Mouse (Mus musculus): ENCODE results near the gene Cldn19. TPM values are rescaled to one million over a fixed set of nuclear protein-coding genes. Genes with fewer than 3 reads are reported as not detected.
A peak's percentile ranks its signal among the peaks of the same experiment; 100 is the strongest.

The Cldn19 gene
- not detected in 2 replicates for polyA plus RNA-seq (2015; fragmentation: Nextera tagmentation; extraction: Ambion mirVana)

DNA sequence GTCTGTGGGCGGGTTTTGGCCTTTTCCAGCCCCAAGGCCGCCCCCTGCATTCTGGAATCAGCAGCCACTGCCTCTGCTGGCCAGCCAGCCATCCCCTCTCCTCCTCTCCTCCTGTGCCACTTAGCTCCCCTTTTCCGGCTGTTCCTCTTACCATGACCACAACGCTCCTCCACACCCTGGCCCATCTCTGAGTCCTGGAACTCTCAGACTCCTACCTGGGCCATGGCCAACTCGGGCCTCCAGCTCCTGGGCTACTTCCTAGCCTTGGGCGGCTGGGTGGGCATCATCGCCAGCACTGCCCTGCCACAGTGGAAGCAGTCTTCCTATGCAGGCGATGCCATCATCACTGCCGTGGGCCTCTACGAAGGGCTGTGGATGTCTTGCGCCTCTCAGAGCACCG, at the start of gene Cldn19:
Cldn19 (plus strand) TSS at position 64 of the 400 bp plus-strand sequence.
- Histone ChIP-seq H3K9me3 (ENCODE audit: low read length) (no peaks in the 10 kb centered on the region), H3K36me3 (ENCODE audit: insufficient read depth, low read length) (no peaks in the 10 kb centered on the region), H3K4me3 (ENCODE audit: low read depth, low read length) (no peak within 1 kb of the TSS), H3K4me2 (replicated peaks; ENCODE audit: low read depth, low read length) (no peak within 1 kb of the TSS), H3K27me3 (replicated peaks; ENCODE audit: insufficient read depth, low read length) (no peaks in the 10 kb centered on the region), H3K4me1 (ENCODE audit: insufficient read depth, low read depth, low read length) (0 out of 2 replicates have a peak, but pooled peaks cover 6% of the 10 kb centered on the region), H3K27ac (ENCODE audit: low read length) (no peak within 1 kb of the TSS), H3K9ac (replicated peaks; ENCODE audit: low read depth) (no peak within 1 kb of the TSS)
- WGBS: 78% methylated on average over 12 of the region's 12 CpGs
- DNase-seq (ENCODE audit: low spot score) (no peak), ATAC-seq (no peak)
- TF ChIP-seq CTCF (IDR thresholded peaks at IDR 0.05) (no peak), EP300 (IDR thresholded peaks at IDR 0.05) (no peak)

- Histone ChIP-seq H3K4me2 (replicated peaks; ENCODE audit: low read depth, low read length) (no peak overlapping the region), H3K9ac (replicated peaks; ENCODE audit: low read depth) (no peak overlapping the region), H3K9me3 (ENCODE audit: low read length) (no peaks in the 10 kb centered on the region), H3K4me1 (ENCODE audit: insufficient read depth, low read depth, low read length) (no peaks in the 10 kb centered on the region), H3K4me3 (ENCODE audit: low read depth, low read length) (no peak overlapping the region), H3K27ac (ENCODE audit: low read length) (no peak overlapping the region), H3K36me3 (ENCODE audit: insufficient read depth, low read length) (no peaks in the 10 kb centered on the region), H3K27me3 (replicated peaks; ENCODE audit: insufficient read depth, low read length) (no peaks in the 10 kb centered on the region)
- ATAC-seq: 0 out of 2 replicates have a peak, but pooled peaks have one; percentile 19
- peak; percentile 36 for DNase-seq (ENCODE audit: low spot score)
- TF ChIP-seq CTCF (IDR thresholded peaks at IDR 0.05) (no peak), EP300 (IDR thresholded peaks at IDR 0.05) (no peak)
- WGBS: 51% methylated on average over 8 of the region's 8 CpGs
These were observed 38.5 kb upstream of the Cldn19 start for GRCm38 (mm10) chr4:119216667-119217066.

GRCm38 (mm10) chr4:119218169-119218568, 37.0 kb upstream of the Cldn19 start, which contains the start of gene Tmem269:
Tmem269 (minus strand) TSS chr4:119218217.
- H3K4me2 ChIP-seq (replicated peaks; ENCODE audit: low read depth, low read length): no peak within 1 kb of the TSS
- no peak for TF ChIP-seq CTCF (IDR thresholded peaks at IDR 0.05)
- H3K27ac ChIP-seq (ENCODE audit: low read length): no peak within 1 kb of the TSS
- 16% methylated on average over 11 of the region's 11 CpGs for WGBS
- no peaks in the 10 kb centered on the region for H3K27me3 ChIP-seq (replicated peaks; ENCODE audit: insufficient read depth, low read length)
- no peaks in the 10 kb centered on the region for H3K36me3 ChIP-seq (ENCODE audit: insufficient read depth, low read length)
- no peak for DNase-seq (ENCODE audit: low spot score)
- H3K4me1 ChIP-seq (ENCODE audit: insufficient read depth, low read depth, low read length): no peaks in the 10 kb centered on the region
- no peak within 1 kb of the TSS for H3K4me3 ChIP-seq (ENCODE audit: low read depth, low read length)
- no peak for ATAC-seq
- no peak within 1 kb of the TSS for H3K9ac ChIP-seq (replicated peaks; ENCODE audit: low read depth)
- no peaks in the 10 kb centered on the region for H3K9me3 ChIP-seq (ENCODE audit: low read length)

GRCm38 (mm10) chr4:119223696-119224095, 31.5 kb upstream of the Cldn19 start:
- ATAC-seq: peak; percentile 41
- Histone ChIP-seq H3K4me2 (replicated peaks; ENCODE audit: low read depth, low read length) (no peak overlapping the region), H3K4me1 (ENCODE audit: insufficient read depth, low read depth, low read length) (no peaks in the 10 kb centered on the region), H3K27ac (ENCODE audit: low read length) (no peak overlapping the region), H3K27me3 (replicated peaks; ENCODE audit: insufficient read depth, low read length) (no peaks in the 10 kb centered on the region), H3K4me3 (ENCODE audit: low read depth, low read length) (no peak overlapping the region), H3K9me3 (ENCODE audit: low read length) (no peaks in the 10 kb centered on the region), H3K9ac (replicated peaks; ENCODE audit: low read depth) (no peak overlapping the region), H3K36me3 (ENCODE audit: insufficient read depth, low read length) (peaks cover 29% of the 10 kb centered on the region)
- TF ChIP-seq EP300 (IDR thresholded peaks at IDR 0.05) (no peak), CTCF (IDR thresholded peaks at IDR 0.05) (peak; percentile 80)
- 77% methylated on average over 1 of the region's 1 CpGs for WGBS
- peak; percentile 57 for DNase-seq (ENCODE audit: low spot score)

- H3K4me1 ChIP-seq (ENCODE audit: insufficient read depth, low read depth, low read length): no peaks in the 10 kb centered on the region
- WGBS: 92% methylated on average over 3 of the region's 3 CpGs
- no peak overlapping the region for H3K27ac ChIP-seq (ENCODE audit: low read length)
- ATAC-seq (no peak), DNase-seq (ENCODE audit: low spot score) (no peak)
- no peaks in the 10 kb centered on the region for H3K27me3 ChIP-seq (replicated peaks; ENCODE audit: insufficient read depth, low read length)
- H3K9ac ChIP-seq (replicated peaks; ENCODE audit: low read depth): no peak overlapping the region
- H3K4me2 ChIP-seq (replicated peaks; ENCODE audit: low read depth, low read length): no peak overlapping the region
- TF ChIP-seq EP300 (IDR thresholded peaks at IDR 0.05) (no peak), CTCF (IDR thresholded peaks at IDR 0.05) (no peak)
- no peak overlapping the region for H3K4me3 ChIP-seq (ENCODE audit: low read depth, low read length)
- H3K36me3 ChIP-seq (ENCODE audit: insufficient read depth, low read length): peaks cover 29% of the 10 kb centered on the region
- no peaks in the 10 kb centered on the region for H3K9me3 ChIP-seq (ENCODE audit: low read length)
These were observed 30.7 kb upstream of the Cldn19 start for GRCm38 (mm10) chr4:119224534-119224933.

GRCm38 (mm10) chr4:119225719-119226118, 29.5 kb upstream of the Cldn19 start:
- Histone ChIP-seq H3K27me3 (replicated peaks; ENCODE audit: insufficient read depth, low read length) (no peaks in the 10 kb centered on the region), H3K27ac (ENCODE audit: low read length) (no peak overlapping the region), H3K4me1 (ENCODE audit: insufficient read depth, low read depth, low read length) (no peaks in the 10 kb centered on the region), H3K36me3 (ENCODE audit: insufficient read depth, low read length) (peaks cover 29% of the 10 kb centered on the region), H3K9me3 (ENCODE audit: low read length) (no peaks in the 10 kb centered on the region), H3K4me3 (ENCODE audit: low read depth, low read length) (no peak overlapping the region), H3K9ac (replicated peaks; ENCODE audit: low read depth) (no peak overlapping the region), H3K4me2 (replicated peaks; ENCODE audit: low read depth, low read length) (no peak overlapping the region)
- TF ChIP-seq EP300 (IDR thresholded peaks at IDR 0.05) (no peak), CTCF (IDR thresholded peaks at IDR 0.05) (no peak)
- 90% methylated on average over 9 of the region's 9 CpGs for WGBS
- no peak for DNase-seq (ENCODE audit: low spot score)
- no peak for ATAC-seq

DNA sequence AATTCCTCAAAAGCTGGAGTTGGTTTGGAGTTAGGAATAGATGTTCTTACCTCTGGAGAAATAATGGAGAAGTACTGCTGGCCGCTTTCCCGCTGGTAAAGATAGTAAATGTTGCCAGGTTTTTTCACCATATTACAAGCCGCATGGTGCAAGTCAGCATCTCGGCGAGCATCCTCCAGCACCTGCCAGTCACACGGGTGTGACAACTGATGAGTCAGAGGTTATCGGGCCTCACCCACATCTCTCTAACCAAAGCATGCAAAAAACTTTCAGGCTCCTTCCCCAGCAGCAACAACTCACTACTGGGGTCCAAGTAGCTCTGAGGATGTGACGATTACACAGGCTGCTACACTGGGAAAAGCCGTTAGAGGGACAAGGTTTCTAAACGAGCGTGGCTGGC, 28.5 kb upstream of the Cldn19 start:
- Histone ChIP-seq H3K4me1 (ENCODE audit: insufficient read depth, low read depth, low read length) (no peaks in the 10 kb centered on the region), H3K36me3 (ENCODE audit: insufficient read depth, low read length) (peaks cover 29% of the 10 kb centered on the region), H3K27ac (ENCODE audit: low read length) (no peak overlapping the region), H3K4me2 (replicated peaks; ENCODE audit: low read depth, low read length) (no peak overlapping the region), H3K9me3 (ENCODE audit: low read length) (no peaks in the 10 kb centered on the region), H3K27me3 (replicated peaks; ENCODE audit: insufficient read depth, low read length) (no peaks in the 10 kb centered on the region), H3K4me3 (ENCODE audit: low read depth, low read length) (no peak overlapping the region), H3K9ac (replicated peaks; ENCODE audit: low read depth) (no peak overlapping the region)
- TF ChIP-seq CTCF (IDR thresholded peaks at IDR 0.05) (no peak), EP300 (IDR thresholded peaks at IDR 0.05) (no peak)
- 92% methylated on average over 11 of the region's 11 CpGs for WGBS
- ATAC-seq (no peak), DNase-seq (ENCODE audit: low spot score) (no peak)

Measured in lung, postnatal 0 days (tissue).